Mouse (Mus musculus) liver, embryonic 11.5 days (tissue): Measurements from ENCODE around the gene Cnr1. TPM values are rescaled to one million over a fixed set of nuclear protein-coding genes. Genes with fewer than 3 reads are reported as not detected.
A peak's percentile ranks its signal among the peaks of the same experiment; 100 is the strongest.

Experiments
- ATAC-seq: fragments of 200-750 bp; cut with Nextera tagmentation; replicated peaks from 2 replicates; pipeline ENCODE4 v1.8.0; 2017; ENCODE audit warnings: moderate number of reproducible peaks, mild to moderate bottlenecking, moderate TSS enrichment, moderate library complexity; ENCODE audit not compliant: low FRiP score
- DNase-seq: peaks from one replicate; pipeline ENCODE4 v3.0.0-alpha.2; 2017; ENCODE audit warnings: low spot score
- H3K27ac ChIP-seq: fragments of 300-500 bp; sonication (generic); 2 replicates; pipeline ENCODE4 v1.5.1; 2014; ENCODE audit warnings: mild to moderate bottlenecking, low read depth, low read length, control low read depth
- H3K27me3 ChIP-seq: fragments of 300-500 bp; sonication (generic); replicated peaks from 2 replicates; pipeline ENCODE4 v1.6.1; 2014; ENCODE audit warnings: low read length, mixed read lengths; ENCODE audit not compliant: control insufficient read depth, insufficient read depth
- H3K36me3 ChIP-seq: fragments of 300-500 bp; sonication (generic); 2 replicates; pipeline ENCODE4 v1.6.1; 2014; ENCODE audit warnings: mild to moderate bottlenecking, low read length, moderate library complexity, mixed read lengths; ENCODE audit not compliant: control insufficient read depth, insufficient read depth
- H3K4me1 ChIP-seq: fragments of 300-500 bp; sonication (generic); replicated peaks from 2 replicates; pipeline ENCODE4 v1.6.1; 2014; ENCODE audit warnings: low read length, mixed read lengths; ENCODE audit not compliant: control insufficient read depth, insufficient read depth
- H3K4me2 ChIP-seq: fragments of 300-500 bp; sonication (generic); 2 replicates; pipeline ENCODE4 v1.6.1; 2014; ENCODE audit warnings: mild to moderate bottlenecking, control low read depth, moderate library complexity
- H3K4me3 ChIP-seq: fragments of 300-500 bp; sonication (generic); 2 replicates; pipeline ENCODE4 v1.5.1; 2014; ENCODE audit warnings: low read depth, low read length, control low read depth
- H3K9ac ChIP-seq: fragments of 300-500 bp; sonication (generic); 2 replicates; pipeline ENCODE4 v1.6.1; 2014; ENCODE audit warnings: low read depth, low read length, control low read depth
- H3K9me3 ChIP-seq: fragments of 300-500 bp; sonication (generic); 2 replicates; pipeline ENCODE4 v1.6.1; 2016; ENCODE audit warnings: low read length, inconsistent platforms, mixed read lengths; ENCODE audit not compliant: control insufficient read depth
- WGBS: fragments of 180-500 bp; shearing (Covaris S2); extraction: QIAGEN DNeasy Blood & Tissue Kit; methylation state at CpG from one replicate; pipeline ENCODE4 v1.1.7; 2014; 5-methylcytosine and 5-hydroxymethylcytosine counted together
- polyA plus RNA-seq: library from polyadenylated mRNA; unstranded; fragments of >200 nt; fragmentation: Nextera tagmentation; extraction: Ambion mirVana; gene quantifications from 2 replicates; pipeline ENCODE4 v1.2.1, GENCODE M21; 2014

The Cnr1 gene
- 0.57 and 0.62 TPM in 2 replicates for polyA plus RNA-seq

DNA sequence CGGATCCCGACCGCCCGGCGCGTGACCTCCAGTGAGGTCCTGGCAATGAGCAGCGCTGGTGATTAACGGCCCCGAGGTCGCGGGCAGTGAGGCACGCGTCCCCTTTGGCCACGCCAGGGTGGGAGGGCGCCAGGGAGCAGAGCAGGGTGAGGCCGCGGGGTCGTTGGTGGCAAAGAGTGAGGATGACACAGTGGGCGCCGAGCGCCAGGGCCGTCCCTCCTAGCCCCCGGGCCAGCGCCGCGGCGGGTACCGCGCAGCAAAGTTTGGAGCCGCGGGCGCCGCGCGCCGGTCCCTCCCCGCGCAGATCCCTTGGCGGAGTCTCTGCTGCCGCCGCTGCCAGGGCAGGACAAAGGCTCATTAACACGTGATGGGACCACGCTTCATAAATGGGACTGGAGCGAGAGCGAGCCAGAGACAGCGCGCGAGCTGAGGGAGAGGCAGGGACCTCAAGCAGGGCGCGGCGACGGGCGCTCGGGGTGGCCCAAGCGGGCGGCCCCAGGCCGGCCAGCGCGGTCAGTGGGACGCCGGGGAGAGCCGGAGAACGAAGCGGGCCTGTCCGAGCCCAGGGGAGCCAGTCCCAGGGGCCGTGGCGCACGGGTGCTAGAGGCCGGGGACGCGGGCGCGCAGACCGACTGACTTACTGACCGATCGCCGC, at the start of gene Cnr1:
Gene Cnr1 (plus strand): TSS at position 360 of the 655 bp plus-strand sequence.
- H3K4me2 ChIP-seq: peak within 1 kb of the TSS; percentile 80

DNA sequence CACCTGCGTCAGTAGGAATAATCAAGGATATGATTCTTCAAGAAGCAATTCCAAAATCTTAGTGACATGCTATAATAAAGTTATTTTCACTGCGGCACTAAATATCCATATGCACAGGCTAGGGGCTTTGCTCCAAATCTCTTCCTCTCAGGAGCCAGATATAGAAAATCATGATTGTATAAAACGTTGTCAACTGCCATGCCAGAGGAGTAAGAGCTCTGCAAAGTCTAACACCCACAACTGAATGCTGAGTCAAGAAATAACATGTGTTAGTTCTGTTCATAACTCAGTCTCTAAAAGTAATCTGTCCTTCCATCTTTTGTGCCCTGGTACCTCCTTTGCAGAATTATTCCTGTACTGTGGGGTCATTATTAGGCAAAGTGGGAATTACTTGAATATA, 44.4 kb upstream of the Cnr1 start:
- Histone ChIP-seq H3K4me1 (no peaks in the 10 kb centered on the region), H3K36me3 (no peaks in the 10 kb centered on the region), H3K27ac (no peak overlapping the region), H3K27me3 (no peaks in the 10 kb centered on the region), H3K4me3 (no peak overlapping the region), H3K9ac (no peak overlapping the region), H3K9me3 (no peaks in the 10 kb centered on the region), H3K4me2 (no peak overlapping the region)
- ATAC-seq (no peak), DNase-seq (no peak)
- WGBS: 88% methylated on average over 3 of the region's 3 CpGs

More for the DNA sequence above, at the start of gene Cnr1:
- under 1% methylated on average over 74 of the region's 77 CpGs for WGBS
- Histone ChIP-seq H3K27ac (no peak within 1 kb of the TSS), H3K4me1 (no peaks in the 10 kb centered on the region), H3K27me3 (peaks cover 48% of the 10 kb centered on the region), H3K9me3 (no peaks in the 10 kb centered on the region), H3K4me3 (peak within 1 kb of the TSS; percentile 55), H3K36me3 (no peaks in the 10 kb centered on the region), H3K9ac (peak within 1 kb of the TSS; percentile 41; the same call in 1 of the 2 replicates)
- ATAC-seq (peak; percentile 82), DNase-seq (peak; percentile 73)

DNA sequence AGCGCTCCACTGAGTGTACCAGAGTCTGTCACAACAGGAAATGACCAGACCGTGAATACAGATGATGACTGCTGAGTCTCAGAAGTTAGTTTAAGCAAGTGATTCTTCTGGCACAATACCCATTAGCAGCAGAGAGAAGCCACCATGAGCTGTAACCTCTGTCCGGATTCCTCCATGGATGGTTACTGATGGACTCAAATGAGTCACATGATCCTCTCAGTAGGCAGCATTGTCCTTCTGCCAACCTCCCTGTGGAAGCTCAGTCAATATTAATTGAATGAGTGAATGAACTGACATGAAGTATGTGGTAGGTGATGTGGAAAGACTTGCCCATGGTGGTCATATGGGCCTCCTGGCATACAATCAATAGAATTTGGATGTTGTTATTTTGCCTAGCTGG, 38.4 kb upstream of the Cnr1 start:
- no peak for DNase-seq
- WGBS: 73% methylated on average over 3 of the region's 3 CpGs
- no peak for ATAC-seq

DNA sequence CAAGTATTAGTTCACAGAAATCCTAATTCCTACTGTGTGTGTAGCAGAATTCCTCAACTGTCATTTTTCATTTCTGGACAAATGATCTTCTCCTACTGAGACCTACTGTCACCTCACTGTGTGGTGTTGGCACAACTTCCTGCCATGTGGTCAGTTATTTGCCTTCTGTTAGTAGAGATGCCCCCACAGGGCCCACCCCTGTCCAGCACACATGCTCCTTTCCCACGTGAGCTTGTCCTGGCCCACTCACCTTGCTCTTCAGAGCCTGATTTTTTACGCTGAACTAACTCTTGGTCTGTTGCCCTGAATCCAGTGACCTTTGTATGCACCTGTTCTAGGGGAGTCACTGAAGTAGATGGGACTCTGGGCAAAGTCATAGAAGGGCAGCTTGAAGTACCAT, 34.4 kb upstream of the Cnr1 start:
- Histone ChIP-seq H3K9me3 (no peaks in the 10 kb centered on the region), H3K36me3 (no peaks in the 10 kb centered on the region), H3K27ac (no peak overlapping the region), H3K4me2 (no peak overlapping the region), H3K27me3 (no peaks in the 10 kb centered on the region), H3K4me1 (no peaks in the 10 kb centered on the region), H3K9ac (no peak overlapping the region), H3K4me3 (no peak overlapping the region)
- no peak for ATAC-seq
- no peak for DNase-seq
- WGBS: 84% methylated on average over 2 of the region's 2 CpGs

More for the DNA sequence above, 38.4 kb upstream of the Cnr1 start:
- Histone ChIP-seq H3K27ac (no peak overlapping the region), H3K4me1 (no peaks in the 10 kb centered on the region), H3K9me3 (no peaks in the 10 kb centered on the region), H3K4me3 (no peak overlapping the region), H3K4me2 (no peak overlapping the region), H3K9ac (no peak overlapping the region), H3K36me3 (no peaks in the 10 kb centered on the region), H3K27me3 (no peaks in the 10 kb centered on the region)

DNA sequence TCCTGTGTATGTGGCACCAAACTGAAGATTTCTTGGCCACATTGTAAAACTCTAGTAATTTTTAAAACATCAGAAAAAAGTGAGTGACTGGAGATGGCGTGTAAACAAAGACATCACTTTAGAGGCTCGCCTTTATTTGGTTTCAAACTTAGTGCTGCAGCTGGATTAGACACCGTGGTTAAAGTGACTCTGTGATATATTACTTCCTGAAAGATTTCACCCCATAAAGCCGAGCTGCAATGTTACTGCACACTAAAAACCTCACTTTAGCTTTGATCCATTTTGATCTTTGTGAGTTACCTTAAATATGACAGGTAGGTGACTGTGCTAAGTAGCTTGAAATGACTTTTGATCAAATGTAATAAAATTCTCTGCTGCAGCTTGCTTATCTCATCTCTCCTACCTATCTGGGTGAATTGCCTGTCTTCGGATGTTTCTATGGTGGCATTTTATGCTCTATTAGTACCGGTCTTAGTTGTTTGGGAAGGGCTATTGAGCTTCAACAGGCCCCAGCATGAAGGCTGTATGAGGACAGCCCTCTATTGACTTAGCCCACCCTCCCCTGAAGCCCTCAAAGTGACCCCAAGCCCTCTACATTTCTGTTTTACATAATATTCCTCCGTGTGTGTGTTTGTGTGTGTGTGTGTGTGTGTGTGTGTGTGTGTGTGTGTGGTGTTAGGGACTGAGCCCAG, 32.1 kb upstream of the Cnr1 start:
- no peaks in the 10 kb centered on the region for H3K9me3 ChIP-seq
- DNase-seq (no peak), ATAC-seq (no peak)
- no peaks in the 10 kb centered on the region for H3K36me3 ChIP-seq
- H3K27ac ChIP-seq: no peak overlapping the region
- no peak overlapping the region for H3K4me3 ChIP-seq
- 49% methylated on average over 7 of the region's 7 CpGs for WGBS
- no peaks in the 10 kb centered on the region for H3K4me1 ChIP-seq
- no peak overlapping the region for H3K4me2 ChIP-seq
- no peak overlapping the region for H3K9ac ChIP-seq
- H3K27me3 ChIP-seq: no peaks in the 10 kb centered on the region

DNA sequence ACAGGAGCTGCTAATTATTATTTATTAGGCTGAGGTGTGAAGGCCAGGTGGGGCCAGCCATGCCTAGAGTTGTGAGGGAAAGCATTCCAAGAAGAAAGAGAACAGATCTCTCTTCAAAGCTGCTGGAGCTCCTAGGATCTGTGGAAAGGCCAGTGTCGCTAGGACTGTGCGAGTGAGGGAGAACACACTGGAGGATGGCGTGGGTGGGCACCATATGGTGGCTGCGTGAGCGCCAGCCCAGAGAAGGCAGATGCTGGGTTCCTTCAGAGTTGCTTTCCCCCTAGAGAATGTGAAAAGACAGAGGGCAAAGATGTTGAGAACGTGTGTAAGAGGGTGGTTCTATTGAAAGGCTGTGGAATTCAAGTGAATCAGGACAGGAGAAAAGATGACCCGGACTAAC, 30.6 kb upstream of the Cnr1 start:
- H3K9me3 ChIP-seq: no peaks in the 10 kb centered on the region
- no peak overlapping the region for H3K4me2 ChIP-seq
- H3K27ac ChIP-seq: no peak overlapping the region
- no peak overlapping the region for H3K9ac ChIP-seq
- WGBS: 74% methylated on average over 7 of the region's 7 CpGs
- no peak for DNase-seq
- ATAC-seq: no peak
- H3K4me3 ChIP-seq: no peak overlapping the region
- H3K4me1 ChIP-seq: no peaks in the 10 kb centered on the region
- no peaks in the 10 kb centered on the region for H3K27me3 ChIP-seq
- no peaks in the 10 kb centered on the region for H3K36me3 ChIP-seq

DNA sequence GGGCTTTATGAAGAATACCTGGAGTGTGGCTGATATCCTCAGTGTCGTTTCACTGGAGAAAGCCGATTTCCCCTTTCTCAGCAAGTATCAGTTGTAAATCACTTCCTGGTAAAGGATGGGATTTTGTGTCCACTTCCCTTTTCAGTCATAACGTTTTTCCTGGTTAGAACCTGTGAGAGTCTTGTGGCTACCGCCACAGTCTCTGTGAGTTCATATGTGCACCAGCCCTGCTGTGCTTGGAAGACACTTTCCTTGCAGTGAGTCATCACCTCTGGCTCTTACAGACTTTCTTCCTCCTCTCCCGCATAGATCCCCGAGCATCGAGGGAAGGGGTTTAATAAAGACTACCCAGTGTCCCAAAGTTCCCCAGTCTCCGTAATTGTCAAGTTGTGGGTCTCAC, 29.3 kb upstream of the Cnr1 start:
- H3K4me3 ChIP-seq: no peak overlapping the region
- no peaks in the 10 kb centered on the region for H3K9me3 ChIP-seq
- ATAC-seq (no peak), DNase-seq (no peak)
- no peak overlapping the region for H3K9ac ChIP-seq
- no peaks in the 10 kb centered on the region for H3K27me3 ChIP-seq
- H3K27ac ChIP-seq: no peak overlapping the region
- H3K4me2 ChIP-seq: no peak overlapping the region
- H3K36me3 ChIP-seq: no peaks in the 10 kb centered on the region
- no peaks in the 10 kb centered on the region for H3K4me1 ChIP-seq
- 56% methylated on average over 8 of the region's 8 CpGs for WGBS

DNA sequence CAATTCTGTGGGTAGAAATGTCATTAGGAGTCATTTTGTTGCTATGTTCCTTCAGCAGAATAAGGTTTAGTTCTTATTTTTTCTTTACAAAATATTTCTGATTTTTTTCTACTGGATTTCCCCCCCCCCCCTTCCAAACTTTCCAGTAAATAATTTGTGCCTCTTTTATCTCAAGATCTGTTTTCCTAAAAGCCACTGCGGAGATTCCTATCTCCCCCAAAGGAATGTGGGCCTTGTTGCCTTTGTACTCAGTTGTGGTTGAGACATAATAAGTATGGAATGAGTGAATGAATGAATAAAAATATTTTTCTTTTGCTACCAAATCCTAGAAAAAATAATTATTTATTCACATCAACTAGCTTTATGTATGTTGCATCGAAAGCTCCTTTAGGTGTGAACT, 28.9 kb upstream of the Cnr1 start:
- H3K4me3 ChIP-seq: no peak overlapping the region
- ATAC-seq (no peak), DNase-seq (no peak)
- no peaks in the 10 kb centered on the region for H3K4me1 ChIP-seq
- no peaks in the 10 kb centered on the region for H3K27me3 ChIP-seq
- 85% methylated on average over 2 of the region's 2 CpGs for WGBS
- no peak overlapping the region for H3K27ac ChIP-seq
- no peak overlapping the region for H3K4me2 ChIP-seq
- H3K36me3 ChIP-seq: no peaks in the 10 kb centered on the region
- no peak overlapping the region for H3K9ac ChIP-seq
- no peaks in the 10 kb centered on the region for H3K9me3 ChIP-seq

DNA sequence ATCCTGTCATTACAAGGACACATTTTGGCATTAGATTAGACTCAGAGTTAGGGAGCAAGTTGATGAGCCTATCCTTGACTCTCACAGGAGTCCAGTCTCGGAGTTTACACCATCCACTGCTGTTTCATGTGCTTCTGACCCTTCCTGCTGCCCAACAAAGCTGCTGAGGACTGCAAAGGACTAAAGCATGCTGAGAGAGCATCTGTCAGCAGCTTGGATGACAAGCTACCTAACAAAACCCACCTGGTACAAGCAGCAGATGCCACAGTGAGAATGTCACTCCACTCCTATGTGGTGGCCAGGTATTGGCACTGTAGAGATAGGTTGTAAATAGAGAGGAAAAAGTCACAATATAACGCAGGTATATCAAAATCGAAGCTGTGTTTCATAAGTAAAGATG, 22.7 kb upstream of the Cnr1 start:
- Histone ChIP-seq H3K4me3 (no peak overlapping the region), H3K27ac (no peak overlapping the region), H3K36me3 (no peaks in the 10 kb centered on the region), H3K4me2 (no peak overlapping the region), H3K9ac (no peak overlapping the region), H3K4me1 (no peaks in the 10 kb centered on the region), H3K27me3 (no peaks in the 10 kb centered on the region), H3K9me3 (no peaks in the 10 kb centered on the region)
- 81% methylated on average over 3 of the region's 3 CpGs for WGBS
- no peak for DNase-seq
- no peak for ATAC-seq
